Mouse (Mus musculus) thymus, postnatal 4 days (tissue): Measurements from ENCODE around the gene Tmem82.
"Not testable (repeated sequence)": the region's sequence is repeated elsewhere in the genome, so short reads cannot be mapped to it uniquely, and the experiment has no call there.

ENCODE experiments used
- DNase-seq: peaks from one replicate; pipeline ENCODE4 v3.0.0; 2021

Tmem82 gene

DNA sequence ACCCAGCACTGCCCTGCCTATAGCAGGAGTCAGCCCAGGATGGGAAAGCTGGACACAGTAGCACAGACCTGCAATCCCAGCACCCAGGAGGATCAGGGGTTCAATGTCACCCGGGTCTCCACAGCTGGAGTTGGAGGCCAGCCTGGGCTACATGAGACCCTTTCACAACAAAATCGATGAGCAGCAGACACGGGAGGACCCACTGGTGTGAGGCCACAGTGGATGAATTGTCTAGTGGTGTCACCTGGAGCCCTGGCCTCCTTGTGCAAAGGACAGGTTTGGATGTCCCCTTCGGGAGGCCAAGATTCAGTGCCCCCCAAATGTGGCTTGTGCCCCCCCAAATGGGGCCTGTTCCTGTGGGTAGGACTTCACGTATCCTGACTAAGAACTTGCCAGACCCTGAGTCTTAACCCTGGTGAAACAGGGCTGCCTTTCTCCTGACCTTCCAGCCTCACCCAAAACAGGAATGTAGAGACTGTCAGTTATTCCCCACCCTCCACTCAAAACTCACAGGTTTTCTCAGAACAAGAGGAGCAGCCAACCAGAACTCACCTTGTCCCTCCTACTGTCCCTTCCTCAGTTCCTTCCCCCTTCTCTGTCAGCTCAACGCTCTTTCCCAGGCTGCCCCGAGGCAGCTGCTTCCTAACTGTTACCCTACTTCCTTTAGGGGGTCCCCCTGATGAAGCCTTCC is 45.6 kb downstream of the Tmem82 start:
- no peak for DNase-seq

DNA sequence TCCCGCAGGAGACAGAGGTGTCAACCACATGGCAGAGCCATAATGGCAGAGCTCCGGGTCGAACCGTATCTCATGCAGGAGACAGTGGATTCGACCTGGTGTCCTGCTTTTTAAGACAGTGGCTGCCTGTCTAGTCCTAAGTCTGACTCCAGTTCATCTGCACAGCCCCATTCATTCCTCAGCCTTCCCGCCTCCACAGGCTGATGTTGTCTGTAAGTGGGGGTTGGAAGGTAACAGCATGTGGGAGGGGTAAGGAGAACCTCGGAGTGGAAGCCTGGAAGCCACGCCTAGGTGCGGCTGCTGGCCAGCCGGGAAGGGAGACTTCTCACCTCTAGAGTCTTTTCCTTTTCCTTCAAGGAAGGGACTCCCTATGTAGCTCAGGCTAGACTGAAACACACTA is 46.5 kb downstream of the Tmem82 start:
- no peak for DNase-seq

DNA sequence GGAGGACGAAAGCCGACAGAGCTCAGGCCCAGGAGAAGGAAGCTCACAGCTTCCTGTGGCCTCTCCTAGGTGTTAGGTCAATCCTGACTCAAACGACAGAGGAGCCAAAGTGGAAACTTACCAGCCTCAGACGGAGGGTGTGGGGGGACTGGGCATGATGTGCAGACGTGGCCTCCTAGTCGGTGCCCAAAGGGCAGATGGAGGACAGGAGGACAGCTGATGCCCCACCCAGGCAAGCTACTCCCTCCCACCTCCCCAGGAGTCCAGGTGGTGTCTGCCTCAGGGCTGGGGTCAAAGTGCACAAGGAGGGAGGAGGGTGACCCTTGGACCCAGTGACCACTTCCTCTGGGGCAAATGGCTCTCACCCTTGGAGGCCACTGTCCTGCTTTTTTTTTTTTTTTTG is 47.1 kb downstream of the Tmem82 start:
- DNase-seq: no peak

DNA sequence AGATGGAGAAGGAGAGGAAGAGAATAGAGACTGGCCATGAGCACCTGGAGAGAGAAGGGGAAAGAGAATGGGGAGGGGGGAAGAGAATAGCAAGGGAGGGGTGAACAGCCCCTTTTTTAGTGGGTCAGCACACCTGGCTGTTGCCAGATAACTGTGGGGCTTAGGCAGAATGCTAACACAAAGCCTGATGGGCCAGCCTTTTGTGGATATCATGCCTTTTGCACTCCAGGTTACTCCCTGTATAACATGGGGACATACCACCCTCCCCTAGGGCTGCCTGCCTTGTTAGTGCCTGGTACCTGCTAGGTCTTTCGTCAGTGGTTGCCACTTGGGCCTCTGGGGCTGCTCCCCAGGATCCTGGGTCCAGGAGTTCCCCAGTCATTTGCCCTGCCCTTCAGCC is 47.6 kb downstream of the Tmem82 start:
- no peak for DNase-seq

DNA sequence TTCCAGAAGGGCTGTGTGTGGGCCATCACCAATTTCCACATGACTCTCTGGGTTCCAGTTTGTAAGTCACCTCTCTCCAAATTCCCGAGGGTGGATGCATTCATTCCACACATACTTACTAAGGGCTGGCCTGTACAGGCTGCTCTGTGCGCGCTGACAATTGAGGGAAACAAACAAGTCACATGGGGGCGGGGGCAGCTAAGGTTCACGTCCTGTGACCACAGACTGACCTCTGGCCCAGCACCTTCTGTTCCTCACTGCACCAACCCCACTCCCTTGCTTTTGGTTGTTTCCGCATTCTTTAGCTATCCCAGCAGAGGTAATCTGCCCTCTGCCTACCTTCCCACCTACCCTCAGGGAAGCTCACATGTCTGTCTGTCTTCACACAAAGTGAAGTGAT is 48.4 kb downstream of the Tmem82 start:
- DNase-seq: no peak

DNA sequence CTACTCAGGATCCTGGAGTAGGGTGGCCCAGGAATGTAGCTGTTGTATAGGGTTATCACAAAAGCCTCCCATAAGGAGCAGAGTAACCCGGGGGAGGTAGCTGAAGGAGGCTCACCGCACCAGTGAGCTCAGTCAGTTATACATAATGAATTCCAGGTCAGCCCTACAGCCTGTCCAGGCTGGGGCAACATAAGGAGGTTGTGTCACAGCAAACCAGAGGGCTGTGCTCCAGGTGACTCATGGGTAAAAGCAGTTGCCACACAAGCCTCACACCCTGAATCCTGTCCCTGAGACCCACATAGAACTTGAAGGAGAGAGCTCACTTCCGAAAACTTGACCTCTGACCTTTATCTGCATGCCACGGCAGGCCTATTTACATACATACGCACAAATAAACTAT is 49.5 kb downstream of the Tmem82 start:
- DNase-seq: no peak

DNA sequence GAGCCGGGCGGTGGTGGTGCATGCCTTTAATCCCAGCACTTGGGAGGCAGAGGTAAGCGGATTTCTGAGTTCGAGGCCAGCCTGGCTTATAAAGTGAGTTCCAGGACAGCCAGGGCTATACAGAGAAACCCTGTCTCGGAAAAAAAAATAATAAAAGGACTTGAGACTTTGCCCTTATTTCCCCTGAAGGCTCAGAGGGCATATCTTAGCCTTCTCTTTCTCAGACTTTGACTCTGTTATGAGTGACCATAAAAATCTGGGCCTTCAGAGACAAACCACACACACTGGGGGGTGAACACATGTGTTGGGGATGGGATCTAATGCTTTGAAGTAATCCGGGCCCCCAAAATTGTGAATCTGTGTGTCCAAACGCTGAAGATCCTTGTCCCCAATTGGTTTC is 51.3 kb downstream of the Tmem82 start:
- not testable (repeated sequence) for DNase-seq

DNA sequence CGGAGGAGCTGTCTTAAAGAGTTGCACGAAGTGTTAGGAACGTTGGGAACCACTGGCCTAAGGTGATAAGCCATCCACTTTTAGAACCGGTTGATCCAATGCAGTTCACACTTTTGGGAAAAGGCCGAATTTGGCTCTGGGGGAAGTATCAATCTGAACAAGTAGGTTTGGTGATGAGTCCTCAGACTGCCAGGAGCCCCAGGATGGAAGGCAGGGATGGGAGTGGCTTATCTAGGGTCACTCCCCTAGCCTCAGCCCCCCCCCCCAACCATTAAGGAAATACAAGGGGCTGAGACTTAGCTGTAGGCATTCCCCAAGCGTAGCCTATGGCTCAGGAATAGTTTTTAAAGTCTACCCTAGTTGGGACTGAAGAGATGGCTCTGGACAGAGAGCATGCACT is 52.2 kb downstream of the Tmem82 start:
- DNase-seq: no peak

DNA sequence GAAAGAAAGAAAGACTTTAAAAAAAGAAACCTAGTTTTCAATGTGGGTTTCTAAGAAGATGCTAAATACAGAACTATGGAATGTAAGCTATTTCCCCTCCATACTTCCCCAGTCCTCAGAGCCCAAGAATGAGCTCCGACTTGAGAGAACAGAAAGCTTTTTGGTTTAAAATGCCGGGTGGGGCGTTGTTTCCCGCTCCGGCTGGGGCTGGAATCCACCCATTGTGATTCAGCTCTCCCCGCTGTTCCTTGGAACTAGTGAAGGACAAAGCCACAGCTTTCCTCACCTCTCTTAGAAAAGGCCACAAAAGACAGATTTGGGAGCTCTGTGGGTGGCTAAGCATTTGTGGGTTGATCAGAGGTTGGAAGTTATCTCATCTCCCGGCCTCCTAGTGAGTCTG is 53.1 kb downstream of the Tmem82 start:
- no peak for DNase-seq

DNA sequence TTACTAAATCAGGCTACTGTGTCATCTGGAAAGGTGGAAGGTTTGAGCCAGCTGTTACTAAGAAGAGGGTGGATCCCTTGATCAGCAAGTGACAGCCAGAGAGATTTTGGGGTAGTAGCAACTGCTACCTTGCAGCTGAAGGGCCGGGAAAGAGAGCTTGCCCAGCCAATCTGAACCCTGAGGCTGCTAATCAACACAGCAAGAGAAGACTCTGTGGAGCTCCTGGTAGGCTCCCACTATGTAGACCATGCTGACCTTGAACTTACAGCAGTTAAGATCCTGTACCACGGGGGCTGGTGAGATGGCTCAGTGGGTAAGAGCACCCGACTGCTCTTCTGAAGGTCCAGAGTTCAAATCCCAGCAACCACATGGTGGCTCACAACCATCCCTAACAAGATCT is 53.8 kb downstream of the Tmem82 start:
- no peak for DNase-seq

DNA sequence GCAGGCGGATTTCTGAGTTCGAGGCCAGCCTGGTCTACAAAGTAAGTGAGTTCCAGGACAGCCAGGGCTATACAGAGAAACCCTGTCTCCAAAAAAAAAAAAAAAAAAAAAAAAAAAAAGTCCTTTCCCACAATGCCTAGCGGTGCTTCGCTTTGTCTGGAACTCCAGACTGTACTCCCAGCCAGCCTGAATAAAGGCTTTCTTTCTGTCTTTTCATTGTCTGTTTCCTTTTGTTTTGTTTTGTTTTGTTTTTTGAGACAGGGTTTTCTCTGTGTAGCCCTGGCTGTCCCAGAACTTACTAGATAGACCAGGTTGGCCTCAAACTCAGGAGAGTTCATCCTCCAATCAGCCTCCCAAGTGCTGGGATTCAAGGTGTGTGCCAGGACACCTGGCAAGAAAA is 54.2 kb downstream of the Tmem82 start:
- no peak for DNase-seq
